Mouse (Mus musculus) lung, postnatal 0 days (tissue): ENCODE measurements around the gene E130218I03Rik.

Experiments
- CTCF ChIP-seq: IDR thresholded peaks from 2 replicates; pipeline ENCODE4 v1.5.1; 2016; ENCODE audit warnings: antibody characterized with exemption, mild to moderate bottlenecking
- EP300 ChIP-seq: IDR thresholded peaks from 2 replicates; pipeline ENCODE4 v1.6.1; 2016; ENCODE audit warnings: antibody characterized with exemption, mild to moderate bottlenecking, control low read depth

DNA sequence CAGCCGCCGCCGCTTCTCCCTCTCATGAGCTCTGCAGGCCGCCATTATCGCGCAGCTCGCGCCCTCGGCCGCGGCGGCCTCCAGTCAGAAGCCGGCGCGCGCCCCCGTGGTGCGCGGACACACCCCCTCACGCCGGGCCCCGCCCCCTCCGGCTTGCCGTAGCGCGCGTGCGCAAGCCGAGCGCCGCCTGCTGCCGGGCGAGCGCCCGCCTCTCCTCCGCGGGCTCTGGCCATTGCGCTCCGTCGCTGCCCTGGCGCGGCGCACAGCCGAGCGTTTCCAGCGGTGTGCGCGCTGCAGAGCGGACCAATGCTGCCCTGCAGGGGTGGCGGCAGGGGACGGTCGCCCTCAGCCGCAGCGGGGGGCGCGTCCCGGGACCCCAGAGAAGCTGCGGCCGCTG, 43.7 kb downstream of the E130218I03Rik start:
- peak; percentile 59 for TF ChIP-seq CTCF
- no peak for TF ChIP-seq EP300
